Mouse (Mus musculus): ENCODE measurements around the gene Cd44.
A peak's percentile ranks its signal among the peaks of the same experiment; 100 is the strongest.

The Cd44 gene

DNA sequence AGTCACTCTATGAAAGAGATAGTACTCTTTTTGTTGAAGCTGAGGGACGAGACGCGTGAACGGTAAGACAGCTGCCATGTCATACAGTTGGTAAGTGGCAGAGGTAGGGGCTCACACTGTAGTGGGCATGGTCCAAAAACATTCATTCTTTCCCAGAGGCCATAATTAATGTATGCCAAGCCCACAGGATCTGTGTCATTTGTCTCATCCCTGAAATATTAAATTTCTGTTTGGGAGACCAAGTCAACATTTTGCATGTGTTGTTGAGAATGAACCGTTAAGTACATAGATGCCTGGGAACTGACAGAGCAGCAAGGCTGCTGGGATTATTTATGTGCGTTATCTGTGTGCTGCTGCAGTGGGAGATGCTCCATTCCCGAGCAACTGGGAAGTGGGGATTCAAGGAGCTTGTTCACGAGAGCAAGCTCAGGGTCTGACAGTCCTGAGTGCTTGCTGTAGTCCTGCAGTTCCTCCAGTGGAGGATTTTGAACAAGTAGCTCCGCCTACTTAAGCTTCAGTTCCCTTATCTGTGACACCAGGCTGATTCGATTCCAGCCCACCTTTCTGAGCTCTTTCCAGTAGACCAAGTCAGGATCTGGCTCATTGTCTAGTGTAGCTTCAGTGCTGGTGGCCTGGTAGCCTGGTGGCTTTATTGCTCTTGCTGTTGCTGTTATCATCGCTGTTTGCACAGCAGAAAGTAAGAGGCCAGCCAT, 12.5 kb upstream of the Cd44 start:
- DNase-seq (ENCODE audit: low read depth, low spot score): no peak

DNA sequence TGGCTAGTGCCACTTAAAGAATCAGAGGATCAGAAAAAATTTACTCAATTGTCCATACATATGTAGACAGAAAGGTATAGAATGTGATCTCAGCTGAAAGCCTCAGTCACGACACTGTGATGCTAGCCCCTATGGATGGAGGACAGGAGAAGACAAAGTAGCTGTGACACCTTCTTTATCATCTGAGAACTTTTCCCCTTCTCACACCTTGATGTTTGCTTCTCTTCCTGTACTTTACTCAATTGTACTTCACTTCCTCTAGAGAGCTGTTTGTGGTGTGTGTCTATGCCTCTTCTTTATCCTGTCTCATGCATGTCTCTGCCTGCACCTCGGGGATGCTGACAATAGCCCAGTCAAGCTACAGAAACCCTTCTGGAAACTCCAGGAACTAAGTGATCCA, 11.5 kb upstream of the Cd44 start:
- DNase-seq (ENCODE audit: low read depth, low spot score): no peak

DNA sequence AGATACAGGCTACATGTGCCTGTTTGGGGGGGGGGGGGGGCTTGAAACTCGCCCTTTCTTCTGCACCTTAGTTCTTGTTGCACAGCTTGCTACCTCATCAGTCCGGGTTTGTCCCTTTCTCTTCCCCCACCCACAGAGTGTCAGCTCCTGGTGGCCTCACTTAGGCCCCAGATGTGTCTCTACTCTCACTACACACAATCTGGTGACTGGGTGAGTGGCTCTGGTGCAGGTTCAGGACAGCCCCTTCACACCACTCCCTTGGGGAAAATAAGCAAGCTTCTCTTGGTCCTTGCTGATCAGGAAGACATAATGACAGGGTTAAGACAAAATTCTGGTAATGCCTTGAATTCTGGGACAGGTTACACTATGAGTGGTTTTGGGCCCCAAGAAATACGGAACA, 11.0 kb upstream of the Cd44 start:
- no peak for DNase-seq (ENCODE audit: low read depth, low spot score)

DNA sequence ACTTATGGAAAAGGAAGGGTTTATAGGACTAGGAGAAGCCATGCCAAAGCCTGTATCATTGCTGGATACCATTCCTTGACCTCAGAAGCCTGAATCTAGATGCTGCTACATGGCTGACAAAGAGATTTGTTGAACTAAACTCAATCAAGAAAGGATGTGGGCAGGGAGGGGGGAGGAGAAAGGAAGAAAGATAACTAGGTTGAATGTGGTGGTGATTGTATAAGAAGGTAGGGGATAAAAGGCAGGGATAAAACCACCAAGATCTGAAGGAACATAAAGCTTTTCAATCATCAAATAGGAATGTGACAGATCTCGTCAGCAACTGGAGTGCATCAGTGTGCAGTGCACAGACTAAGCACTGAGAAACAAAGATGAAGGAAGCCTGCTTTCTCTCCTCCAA, 7.9 kb upstream of the Cd44 start:
- no peak for DNase-seq (ENCODE audit: low read depth, low spot score)

DNA sequence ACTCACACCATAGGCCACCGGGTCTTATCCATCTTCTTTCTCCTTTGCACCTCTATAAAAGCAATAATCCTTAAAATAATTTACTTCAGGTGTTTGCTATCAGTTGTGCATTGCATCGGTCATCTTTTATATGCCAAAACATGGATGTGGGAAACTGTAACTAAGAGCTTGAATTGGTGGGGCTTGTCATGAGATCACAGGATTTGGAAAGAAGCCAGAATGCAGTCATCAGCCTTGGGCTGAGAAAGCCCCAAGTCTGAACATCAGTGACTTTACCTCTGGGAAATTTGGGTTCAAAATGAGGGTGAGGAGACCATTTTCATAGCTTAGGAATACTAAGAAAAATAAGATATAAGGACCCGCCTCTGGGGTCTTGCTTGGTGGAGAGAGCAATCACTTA, 4.1 kb upstream of the Cd44 start:
- DNase-seq (ENCODE audit: low read depth, low spot score): no peak

DNA sequence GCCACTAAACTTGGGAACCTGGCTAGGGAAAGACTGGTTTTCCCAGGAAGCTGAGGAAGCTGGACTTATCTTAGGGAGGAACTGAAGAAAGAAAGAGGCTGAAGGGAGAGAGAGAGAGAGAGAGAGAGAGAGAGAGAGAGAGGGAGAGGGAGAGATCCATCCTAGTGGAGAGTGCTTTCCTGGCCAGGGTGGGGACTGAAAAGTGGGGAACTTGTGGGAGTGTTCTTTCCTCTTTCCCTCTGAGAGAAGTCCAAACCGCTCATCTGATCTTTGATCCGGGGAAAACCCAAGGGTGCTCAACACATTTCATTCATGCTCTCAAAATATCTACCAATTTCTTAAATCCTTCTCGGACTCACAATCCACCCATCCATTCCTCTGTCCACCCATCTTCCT, 361 bp upstream of the Cd44 start:
- no peak for DNase-seq (ENCODE audit: low read depth, low spot score)

DNA sequence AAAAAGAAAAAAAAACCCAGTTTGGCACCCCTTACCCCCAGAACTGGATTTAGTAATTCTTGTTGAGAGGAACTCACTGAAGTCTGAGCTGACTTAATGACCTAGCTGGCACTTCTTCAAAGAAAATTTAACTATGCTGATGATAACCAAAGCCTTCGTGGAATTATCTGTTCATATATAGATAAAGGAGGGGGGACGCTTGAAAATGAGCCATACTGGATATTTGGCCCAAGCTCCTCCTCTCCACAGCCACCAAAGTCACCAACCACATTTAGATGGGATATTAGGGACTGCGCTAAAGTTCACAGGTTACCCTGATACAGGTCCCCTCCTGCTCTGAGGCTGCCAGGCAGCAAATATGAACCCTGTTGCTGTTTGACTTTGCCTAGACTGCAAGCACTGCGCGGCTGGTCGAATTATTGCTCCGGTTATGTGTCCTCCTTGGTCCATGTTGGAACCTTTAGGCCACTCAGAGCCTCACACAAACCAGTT, 1.2 kb downstream of the Cd44 start:
- DNase-seq (ENCODE audit: low read depth, low spot score): no peak

DNA sequence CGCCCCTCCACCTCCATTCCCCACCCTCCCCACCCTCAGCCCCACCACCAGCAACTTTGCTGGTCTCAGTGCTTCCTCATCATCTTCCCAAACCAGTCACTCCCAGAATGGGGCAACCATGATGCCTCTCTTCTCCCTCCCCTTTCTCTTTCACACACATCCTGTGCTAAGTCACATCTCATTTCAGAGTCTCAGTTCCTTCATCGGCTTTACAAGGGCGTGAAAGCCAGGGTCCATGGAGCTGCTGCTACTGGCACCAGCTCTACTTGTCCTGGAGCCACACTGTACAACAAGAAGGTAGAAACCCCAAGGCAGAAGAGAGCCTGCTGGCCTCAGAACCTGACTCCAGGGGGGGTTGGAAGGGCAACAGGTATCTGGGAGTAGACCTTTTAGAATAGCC, 2.2 kb downstream of the Cd44 start:
- DNase-seq (ENCODE audit: low read depth, low spot score): no peak

DNA sequence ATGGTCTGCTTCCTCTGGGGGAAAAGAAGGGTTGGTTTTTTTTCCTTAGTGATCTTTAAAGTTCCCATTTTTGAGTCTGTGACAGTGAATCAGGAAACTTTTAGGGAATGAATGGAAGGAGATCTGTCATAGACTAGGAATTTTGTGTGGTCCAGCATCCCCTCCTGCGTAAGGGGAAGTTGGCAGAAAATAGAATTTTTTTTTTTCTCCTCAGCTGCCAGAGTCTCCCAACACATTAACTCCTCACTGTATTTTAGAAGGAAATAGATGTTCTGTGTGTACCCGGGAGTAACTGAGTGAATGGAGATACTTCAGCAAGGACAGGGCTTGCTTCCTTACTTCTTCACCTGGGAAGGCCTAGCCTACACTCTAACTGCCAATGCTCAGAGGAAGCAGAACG, 2.9 kb downstream of the Cd44 start:
- DNase-seq (ENCODE audit: low read depth, low spot score): no peak

DNA sequence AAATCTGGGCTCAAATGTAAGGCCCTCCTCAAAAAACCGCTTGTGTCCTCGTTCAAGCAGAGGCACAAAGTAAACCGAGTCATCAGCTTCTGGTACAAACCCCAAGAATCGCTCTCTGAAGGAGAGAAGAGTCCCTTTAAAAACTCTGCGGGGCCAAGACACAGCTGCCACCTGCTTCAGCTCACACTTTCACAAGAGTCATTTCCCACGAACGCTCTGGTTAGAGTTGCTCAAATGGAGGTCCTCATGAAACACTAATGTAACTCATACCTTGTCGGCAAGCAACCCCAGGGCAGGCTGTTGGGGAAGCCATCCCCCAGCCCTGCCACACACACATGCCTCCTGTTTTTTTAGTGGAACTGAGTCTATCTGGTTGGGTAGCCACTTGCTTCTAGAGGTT, 5.3 kb downstream of the Cd44 start:
- no peak for DNase-seq (ENCODE audit: low read depth, low spot score)

DNA sequence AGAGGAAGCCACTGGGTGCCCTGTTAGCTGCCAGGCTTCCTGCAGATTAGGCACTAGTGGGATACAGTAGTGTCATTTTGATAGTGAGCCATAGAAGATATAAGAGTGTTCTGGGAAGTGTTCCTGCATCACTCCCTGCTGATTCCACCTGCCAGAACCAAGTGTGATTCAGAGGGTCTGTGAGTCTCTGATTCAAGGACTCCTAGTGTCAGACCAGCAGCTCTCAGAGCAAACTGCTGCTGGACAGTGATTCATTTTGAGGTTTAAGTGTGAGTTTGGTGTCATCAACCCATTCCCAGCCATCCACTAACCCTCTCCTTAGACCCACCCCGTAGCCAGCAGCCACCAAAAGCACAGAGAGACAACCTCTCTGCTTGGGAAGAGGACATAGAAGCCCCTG, 6.3 kb downstream of the Cd44 start:
- no peak for DNase-seq (ENCODE audit: low read depth, low spot score)

DNA sequence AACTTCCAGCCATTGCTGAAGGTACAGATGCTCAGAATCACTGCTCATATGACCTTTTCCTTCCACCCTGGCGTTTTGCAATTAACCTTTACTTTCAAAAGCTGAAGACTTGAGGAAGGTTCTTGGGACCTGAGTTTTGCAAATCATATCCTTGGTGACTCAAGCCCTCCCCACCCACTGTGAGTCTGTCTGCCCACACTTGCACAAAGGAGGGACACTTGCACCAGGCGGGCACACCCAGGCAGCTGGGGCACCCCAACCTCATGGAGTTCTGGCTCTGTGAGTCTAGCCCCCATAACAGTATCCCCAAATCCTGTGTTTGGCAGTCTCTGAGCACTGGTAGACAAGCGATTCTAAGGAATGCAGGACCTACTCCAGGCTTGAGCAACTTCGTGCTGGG, 6.7 kb downstream of the Cd44 start:
- DNase-seq (ENCODE audit: low read depth, low spot score): no peak

DNA sequence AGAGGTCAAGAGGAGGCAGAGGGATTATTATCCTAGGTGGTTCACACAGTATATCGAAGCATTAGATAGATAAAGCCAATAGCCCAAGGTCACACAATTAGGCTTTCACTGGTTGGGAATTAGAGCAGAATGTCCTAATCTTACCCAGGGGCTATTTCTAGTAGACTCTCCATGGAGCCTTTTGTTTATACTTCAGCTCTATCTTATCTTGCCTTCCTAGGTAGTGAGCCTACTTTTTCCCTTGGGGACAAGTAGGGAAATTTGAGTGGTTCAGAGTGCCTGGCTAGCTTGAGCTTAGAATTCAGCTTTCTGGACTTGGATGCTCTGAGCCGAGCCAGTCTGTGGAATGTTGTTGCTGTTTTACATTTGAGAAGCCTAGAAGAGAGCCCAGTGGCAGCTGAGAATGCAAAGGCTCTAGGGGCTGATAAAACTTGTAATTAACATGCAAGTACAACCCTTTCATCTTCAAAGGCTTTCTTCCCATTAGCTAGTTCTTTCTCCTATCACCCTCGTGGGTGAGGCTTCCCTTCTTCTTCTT, 12.7 kb downstream of the Cd44 start:
- DNase-seq (ENCODE audit: low read depth, low spot score): no peak

DNA sequence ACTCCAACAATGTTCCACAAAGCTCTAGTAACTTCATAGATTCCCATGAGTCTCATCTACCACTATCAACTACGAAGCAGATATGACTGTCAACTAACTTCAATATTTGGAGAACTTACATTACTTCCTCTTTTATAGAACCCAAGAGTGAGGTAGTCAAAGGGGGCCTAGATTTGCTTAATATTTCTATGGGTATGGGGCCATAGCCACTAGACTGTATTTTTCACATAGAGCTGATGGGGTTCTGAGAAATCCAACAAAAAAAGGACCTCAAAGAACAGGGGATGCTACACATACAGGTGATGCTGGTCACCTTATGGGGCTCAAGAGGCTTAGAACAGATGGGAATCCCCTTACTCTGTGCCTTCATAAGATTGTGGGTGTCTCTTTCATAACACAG, 14.3 kb downstream of the Cd44 start:
- DNase-seq (ENCODE audit: low read depth, low spot score): no peak

DNA sequence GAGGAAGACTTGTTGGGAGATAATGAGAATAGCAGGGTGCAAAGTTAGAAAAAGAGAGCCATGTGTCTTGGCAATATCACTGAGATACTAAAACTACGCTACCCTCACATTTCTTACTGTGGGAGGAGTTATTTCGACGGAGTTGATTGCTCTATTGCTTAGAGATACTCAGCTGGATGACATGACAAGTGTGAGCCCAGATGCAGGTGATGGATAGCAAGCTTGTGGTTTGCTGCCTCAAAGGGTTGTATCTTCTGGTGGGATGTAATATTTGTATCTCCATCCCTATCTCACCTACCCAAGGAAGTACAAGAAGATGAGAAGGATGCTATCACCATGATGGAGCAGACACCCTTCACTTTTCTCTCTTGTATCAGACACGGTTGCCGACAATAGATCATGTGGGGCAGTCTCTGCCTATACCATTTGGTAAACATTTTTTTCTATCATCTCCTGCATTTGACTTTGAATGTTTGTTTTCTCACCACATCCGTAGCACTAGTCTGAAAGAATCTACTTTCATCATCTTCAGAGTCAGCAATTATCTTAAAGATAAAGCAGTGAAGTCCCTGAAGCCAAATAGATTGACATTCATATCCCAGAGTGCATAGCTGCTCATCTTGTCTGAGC, 15.0 kb downstream of the Cd44 start:
- no peak for DNase-seq (ENCODE audit: low read depth, low spot score)

DNA sequence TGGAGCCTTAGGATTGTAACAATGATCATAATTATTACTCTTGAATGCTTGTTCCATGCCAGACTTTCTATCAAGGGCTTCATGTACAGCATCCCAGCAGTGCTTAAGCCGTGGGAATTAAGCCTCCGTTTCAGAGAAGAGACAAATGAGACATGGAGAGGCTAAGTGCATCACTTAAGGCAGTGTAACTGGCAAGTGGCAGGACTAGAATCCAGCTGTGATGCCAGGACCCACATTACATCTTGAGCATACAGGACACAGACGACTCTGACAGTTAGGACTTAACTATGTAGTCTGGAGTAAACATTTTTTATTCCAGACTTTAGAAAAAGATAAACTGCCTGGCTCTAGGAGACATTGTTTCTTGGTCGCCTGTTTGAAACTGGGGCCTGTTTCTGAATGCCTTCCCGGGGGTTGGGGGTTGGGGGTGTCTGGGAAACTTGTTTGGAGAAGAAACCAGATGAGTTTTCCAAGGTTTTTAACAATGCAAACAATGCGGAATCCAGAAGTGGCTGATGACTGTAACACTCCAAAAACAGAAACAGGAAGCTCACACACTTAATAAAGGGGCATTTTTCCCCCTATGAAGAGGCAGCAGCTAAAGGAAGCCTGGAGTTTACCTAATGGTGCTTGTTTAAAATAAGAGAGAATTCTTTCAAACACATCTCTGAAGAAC, 18.7 kb downstream of the Cd44 start:
- DNase-seq (ENCODE audit: low read depth, low spot score): no peak

DNA sequence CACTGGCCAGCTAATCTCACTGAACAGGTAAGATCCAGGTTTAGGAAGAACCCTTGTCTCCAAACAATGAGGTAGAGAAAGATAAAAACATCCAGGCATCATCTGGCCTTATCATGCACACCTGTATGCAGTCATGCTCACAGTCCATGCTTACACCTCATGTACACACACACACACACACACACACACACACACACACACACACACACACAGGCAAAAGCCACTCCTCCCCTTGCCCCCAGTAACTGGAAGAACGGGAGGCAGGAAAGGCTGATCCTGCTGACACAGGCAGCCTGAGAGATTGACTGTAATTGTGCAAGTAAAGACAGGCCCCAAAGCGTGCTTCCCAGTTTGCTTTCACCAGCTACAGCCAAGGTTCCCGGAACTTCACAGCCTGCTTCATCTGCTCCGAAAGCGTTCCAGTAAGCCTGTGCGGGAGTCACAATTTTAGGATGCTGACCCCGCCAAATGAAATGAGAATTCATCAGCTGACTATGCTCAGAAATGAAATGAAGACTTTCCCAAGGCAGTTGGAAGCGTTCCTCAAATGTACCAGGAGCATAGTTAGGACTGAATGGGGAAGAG, 19.4 kb downstream of the Cd44 start:
- no peak for DNase-seq (ENCODE audit: low read depth, low spot score)

DNA sequence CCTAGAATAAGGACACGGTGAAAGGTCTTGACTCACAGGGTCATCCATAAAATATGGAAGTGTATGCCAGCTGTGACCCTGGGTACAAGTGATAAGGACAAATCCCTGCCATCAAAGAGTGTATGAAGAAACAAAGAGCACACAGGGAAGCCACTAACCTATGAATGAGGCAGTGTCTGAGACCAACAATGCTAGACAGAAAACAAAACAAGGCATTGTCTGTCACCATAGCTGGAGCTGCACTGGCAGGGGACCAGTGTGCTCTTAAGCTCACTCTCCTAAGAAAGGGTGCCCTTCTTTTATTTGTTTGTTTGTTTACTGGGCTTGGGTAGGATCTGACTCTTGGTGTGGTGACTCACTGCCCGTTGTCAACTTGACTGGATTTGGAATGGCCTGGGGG, 23.0 kb downstream of the Cd44 start:
- DNase-seq (ENCODE audit: low read depth, low spot score): no peak

DNA sequence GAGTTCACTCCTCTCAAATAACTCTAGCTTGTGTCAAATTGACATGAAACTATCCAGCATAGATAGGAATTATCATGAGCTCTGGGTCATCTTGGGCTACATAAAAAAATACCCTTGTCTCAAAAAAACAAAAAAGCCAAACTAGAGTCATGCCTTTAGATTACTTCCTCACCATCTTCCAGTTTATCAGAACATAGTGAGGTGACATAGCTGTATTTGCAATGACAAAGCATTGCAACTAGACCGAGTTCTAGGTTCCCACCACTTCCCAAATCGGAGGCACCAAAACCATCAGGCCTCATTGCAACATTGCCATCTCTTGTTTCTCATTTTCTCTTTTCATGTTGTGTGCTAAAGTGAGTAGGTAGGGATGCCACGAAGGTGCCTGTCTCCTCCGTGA, 24.0 kb downstream of the Cd44 start:
- no peak for DNase-seq (ENCODE audit: low read depth, low spot score)

DNA sequence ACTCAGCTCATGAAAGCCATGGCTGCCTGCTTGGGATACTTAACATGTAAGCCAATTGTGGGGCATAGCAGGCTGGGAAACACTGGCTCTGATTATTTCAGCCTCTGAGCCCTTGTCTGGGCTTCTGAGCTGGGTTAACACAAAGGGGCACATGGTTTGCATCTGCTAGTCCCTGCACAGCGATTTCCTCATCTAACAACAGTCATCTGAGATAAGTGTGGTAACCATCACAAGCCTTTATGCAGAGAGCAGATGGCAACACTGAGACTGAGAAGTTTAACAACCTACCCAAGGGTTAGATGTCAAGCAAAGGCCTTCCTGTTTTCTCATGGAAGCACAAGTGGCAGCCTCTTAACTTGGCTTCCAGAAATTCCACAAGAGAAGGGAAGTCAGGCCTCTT, 25.3 kb downstream of the Cd44 start:
- no peak for DNase-seq (ENCODE audit: low read depth, low spot score)

DNA sequence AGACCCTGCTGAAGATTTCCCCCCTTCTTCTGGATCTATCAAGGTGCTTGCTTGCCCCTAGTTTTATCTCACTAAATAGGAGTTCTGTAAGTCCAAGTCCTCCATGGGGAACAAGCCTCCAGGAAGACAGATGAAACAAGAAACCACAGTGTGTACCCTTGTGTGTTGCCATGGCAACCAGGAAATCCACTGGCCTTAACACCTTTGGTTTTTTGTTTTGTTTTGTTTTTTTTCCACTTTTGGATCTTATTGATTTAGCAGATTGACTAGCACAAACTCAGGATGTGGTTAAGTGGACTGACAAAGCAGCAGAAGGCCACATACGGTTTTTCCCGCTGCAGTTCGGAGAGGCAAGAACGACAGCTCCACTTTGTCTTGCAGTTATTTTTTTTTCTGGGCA, 27.6 kb downstream of the Cd44 start:
- DNase-seq (ENCODE audit: low read depth, low spot score): peak; percentile 78

DNA sequence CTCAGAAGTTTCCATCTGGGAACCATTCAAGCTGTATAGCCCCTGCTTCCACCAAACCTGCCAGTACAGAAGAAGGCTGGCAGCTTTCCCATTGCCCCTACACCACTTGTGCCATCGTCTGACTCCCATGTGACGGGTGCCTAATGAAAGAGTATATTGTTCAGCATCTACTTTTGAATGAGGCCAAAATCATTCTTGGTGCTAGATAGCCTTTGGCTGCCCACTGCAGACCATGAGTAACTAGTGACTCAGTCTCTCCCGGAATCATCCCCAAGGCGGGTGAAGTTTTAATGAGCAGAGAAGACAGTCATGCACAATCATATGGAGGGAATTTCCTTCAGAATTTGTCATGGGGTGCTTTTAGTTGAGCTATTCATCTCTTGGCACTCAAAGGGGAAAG, 28.3 kb downstream of the Cd44 start:
- no peak for DNase-seq (ENCODE audit: low read depth, low spot score)

DNA sequence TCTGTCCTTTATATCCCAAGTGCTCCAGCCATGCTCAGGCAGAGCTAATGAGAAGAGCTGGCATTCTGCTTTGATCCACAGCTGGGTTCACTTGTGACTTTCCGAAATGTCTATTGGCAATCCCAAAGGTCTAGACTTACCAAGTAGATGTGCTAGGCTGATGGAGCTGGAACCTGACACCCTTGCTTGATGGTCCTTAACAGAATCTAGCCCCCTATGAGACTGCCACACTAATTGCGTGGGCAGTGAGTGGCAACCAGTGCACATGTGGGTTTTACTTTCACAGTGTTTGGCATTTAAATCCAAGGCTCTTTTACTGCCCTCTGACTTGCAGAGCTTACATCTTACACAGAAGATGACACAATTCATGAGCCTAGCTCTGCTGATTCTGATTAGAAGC, 29.0 kb downstream of the Cd44 start:
- DNase-seq (ENCODE audit: low read depth, low spot score): no peak
